Mouse (Mus musculus) subcutaneous adipose tissue, adult 2 months (tissue): ENCODE data around the gene Bmpr1b. TPM values are rescaled to one million over a fixed set of nuclear protein-coding genes. Genes with fewer than 3 reads are reported as not detected.

ENCODE experiments used
- polyA plus RNA-seq: library from polyadenylated mRNA; depleted of rRNA; stranded (reverse); fragments of >200 nt; gene quantifications from 2 replicates; pipeline ENCODE4 v1.2.3, GENCODE M21; 2012; ENCODE audit warnings: low replicate concordance; rRNA removed

Gene Bmpr1b
- 0.03 and 0.40 TPM in 2 replicates for polyA plus RNA-seq

GRCm38 (mm10) chr3:142168863-142169521 is at the start of gene Bmpr1b:
Gene Bmpr1b, minus strand, starts transcription at chr3:142169425.

Other genes starting within 250 kb of the Bmpr1b start
- 47.9 and 48.3 TPM in 2 replicates for gene Pdlim5, start 226.3 kb upstream of the Bmpr1b start, polyA plus RNA-seq